Mouse (Mus musculus) cerebellum, adult 18-20 months (tissue): ENCODE measurements around the gene Xlr5a.
"Not testable (repeated sequence)": the region's sequence is repeated elsewhere in the genome, so short reads cannot be mapped to it uniquely, and the experiment has no call there.

Experiments
- DNase-seq, 2 experiments: peaks; one replicate each; pipeline ENCODE4 v3.0.0; 2021

Gene Xlr5a

GRCm38 (mm10) chrX:73292876-73293275 is at the start of gene Xlr5a, which contains the start of gene Xlr5c:
Gene Xlr5a (minus strand): TSS chrX:73292976.
Gene Xlr5c (minus strand): TSS chrX:73292976.
- DNase-seq, result not testable (repeated sequence)

- peak; percentile 79 for DNase-seq
Measured at GRCm38 (mm10) chrX:73342483-73342895, 49.7 kb upstream of the Xlr5a start, which contains the start of gene Zfp275. Gene Zfp275 (plus strand): TSS chrX:73342621.

GRCm38 (mm10) chrX:73342068-73342467 is 49.3 kb upstream of the Xlr5a start:
- no peak for DNase-seq

- no peak for DNase-seq
Measured at GRCm38 (mm10) chrX:73341473-73341872, 48.7 kb upstream of the Xlr5a start.

- DNase-seq, result no peak
Measured at GRCm38 (mm10) chrX:73336740-73337139, 44.0 kb upstream of the Xlr5a start, which contains the start of gene Gm45015. Gene Gm45015 (minus strand): TSS chrX:73336840.

- DNase-seq, result no peak
Measured at GRCm38 (mm10) chrX:73333548-73333947, 40.8 kb upstream of the Xlr5a start.

- no peak for DNase-seq
Measured at GRCm38 (mm10) chrX:73327215-73327614, 34.4 kb upstream of the Xlr5a start.

GRCm38 (mm10) chrX:73321029-73321428 is 28.3 kb upstream of the Xlr5a start:
- no peak for DNase-seq

- DNase-seq, result peak; percentile 34 to 43
Measured at GRCm38 (mm10) chrX:73312522-73312921, 19.7 kb upstream of the Xlr5a start.

- DNase-seq, result not testable (repeated sequence)
Measured at GRCm38 (mm10) chrX:73295745-73296144, 3.0 kb upstream of the Xlr5a start.

GRCm38 (mm10) chrX:73265270-73265669 is 27.5 kb downstream of the Xlr5a start, which contains the start of gene Xlr3c:
Gene Xlr3c (minus strand): TSS chrX:73265390.
- not testable (repeated sequence) for DNase-seq

- DNase-seq, result not testable (repeated sequence)
Measured at GRCm38 (mm10) chrX:73262428-73262827, 30.3 kb downstream of the Xlr5a start.

- not testable (repeated sequence) for DNase-seq
Measured at GRCm38 (mm10) chrX:73242821-73243325, 49.9 kb downstream of the Xlr5a start, which contains the start of gene Xlr4c. Gene Xlr4c (minus strand): TSS chrX:73243130.

GRCm38 (mm10) chrX:73229288-73229687 is 63.5 kb downstream of the Xlr5a start:
- DNase-seq, result no peak

- peak; percentile 62 to 64 for DNase-seq
Measured at GRCm38 (mm10) chrX:73228606-73229214, 64.1 kb downstream of the Xlr5a start.

- peak; percentile 77 to 82 for DNase-seq
Measured at GRCm38 (mm10) chrX:73227914-73228605, 64.7 kb downstream of the Xlr5a start, which contains the start of gene F8a. Gene F8a (plus strand): TSS chrX:73228291.

GRCm38 (mm10) chrX:73225365-73225764 is 67.4 kb downstream of the Xlr5a start:
- no peak for DNase-seq

GRCm38 (mm10) chrX:73213819-73214564 is 78.8 kb downstream of the Xlr5a start, which contains the start of gene Xlr4b:
Gene Xlr4b (plus strand): TSS chrX:73214333.
- not testable (repeated sequence) for DNase-seq

- peak in 1 of 2 experiments; percentile 25 for DNase-seq
Measured at GRCm38 (mm10) chrX:73191934-73192333, 100.8 kb downstream of the Xlr5a start, which contains the start of gene Xlr3b. Gene Xlr3b (plus strand): TSS chrX:73192207.

GRCm38 (mm10) chrX:73176889-73177288 is 115.9 kb downstream of the Xlr5a start, which contains the start of gene Spin2d:
Gene Spin2d (minus strand): TSS chrX:73176989.
- not testable (repeated sequence) for DNase-seq

- not testable (repeated sequence) for DNase-seq
Measured at GRCm38 (mm10) chrX:73149350-73149749, 143.4 kb downstream of the Xlr5a start, which contains the start of gene DXBay18. Gene DXBay18 (minus strand): TSS chrX:73149450.

GRCm38 (mm10) chrX:73148496-73148895 is 144.3 kb downstream of the Xlr5a start, which contains the start of gene Xlr5b:
Gene Xlr5b (plus strand): TSS chrX:73148796.
- DNase-seq, result not testable (repeated sequence)
